Mouse (Mus musculus): Measurements from ENCODE around the gene Qrich2.
A peak's percentile ranks its signal among the peaks of the same experiment; 100 is the strongest.
"Not testable (repeated sequence)": the region's sequence is repeated elsewhere in the genome, so short reads cannot be mapped to it uniquely, and the experiment has no call there.

The Qrich2 gene

DNA sequence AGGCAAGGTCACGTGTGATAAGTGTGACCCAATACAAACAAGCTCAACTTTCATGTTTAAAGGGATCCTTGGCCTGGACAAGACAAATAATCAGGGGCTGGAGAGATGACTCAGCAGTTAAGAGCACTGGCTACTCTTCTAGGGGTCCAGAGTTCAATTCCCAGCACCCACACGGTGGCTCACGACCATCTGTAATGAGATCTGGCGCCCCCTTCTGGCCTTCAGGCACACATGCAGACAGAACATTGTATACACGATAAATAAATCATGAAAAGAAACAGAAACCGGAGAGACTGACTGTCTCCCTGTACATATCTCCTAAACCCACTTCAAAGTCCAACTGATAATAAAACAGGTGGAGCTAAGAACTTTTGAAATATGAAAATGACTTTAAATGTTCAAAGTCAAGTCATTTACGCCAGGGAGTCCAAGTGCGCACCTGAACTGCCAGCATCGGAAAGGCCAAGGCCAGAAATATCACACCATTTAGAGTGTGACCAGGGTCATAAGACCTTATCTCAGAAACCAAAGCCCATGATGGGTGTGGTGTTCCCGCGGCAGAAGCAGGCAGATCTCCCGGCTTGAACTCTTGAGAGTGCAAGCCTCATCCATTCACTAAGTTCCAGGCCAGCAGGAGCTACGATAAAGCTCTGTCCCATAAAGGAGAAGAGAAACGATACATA, 22.8 kb upstream of the Qrich2 start:
- DNase-seq, result no peak

DNA sequence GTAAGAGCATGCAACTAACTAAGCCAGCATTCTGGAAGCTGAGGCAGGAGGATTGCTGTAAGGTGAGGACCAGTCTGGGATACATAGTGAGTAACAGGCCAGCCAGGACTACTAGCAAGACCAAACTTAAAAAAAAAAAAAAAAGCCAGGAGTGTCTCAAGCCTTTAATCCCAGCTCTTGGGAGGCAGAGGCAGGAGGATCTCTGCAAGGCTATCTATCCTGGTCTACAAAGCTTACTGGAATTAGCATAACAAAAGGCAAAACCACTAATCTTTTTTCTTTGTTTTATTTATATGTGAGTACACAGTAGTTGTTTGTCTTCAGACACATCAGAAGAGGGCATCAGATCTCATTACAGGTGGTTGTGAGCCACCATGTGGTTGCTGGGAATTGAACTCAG, 22.2 kb upstream of the Qrich2 start:
- no peak for DNase-seq

DNA sequence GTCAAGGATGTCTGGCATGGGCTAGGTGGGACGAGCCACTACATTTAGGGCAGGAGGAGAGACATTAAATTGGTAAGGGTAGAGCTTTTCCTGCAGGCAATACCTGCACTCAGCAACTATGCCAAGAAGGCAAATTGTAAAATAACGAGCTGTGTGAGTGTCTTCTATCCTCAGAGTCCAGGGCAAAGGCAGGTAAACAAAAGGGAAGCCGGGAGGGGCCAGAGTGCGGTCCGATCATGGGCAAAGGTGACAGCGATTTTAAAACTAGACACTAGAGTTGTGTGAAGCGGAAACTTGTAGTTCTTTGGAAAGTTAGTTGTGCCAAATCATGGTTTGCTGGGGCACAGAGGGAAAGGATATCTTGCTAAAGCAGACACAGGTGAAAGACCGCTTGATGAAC, 18.2 kb upstream of the Qrich2 start:
- no peak for DNase-seq

DNA sequence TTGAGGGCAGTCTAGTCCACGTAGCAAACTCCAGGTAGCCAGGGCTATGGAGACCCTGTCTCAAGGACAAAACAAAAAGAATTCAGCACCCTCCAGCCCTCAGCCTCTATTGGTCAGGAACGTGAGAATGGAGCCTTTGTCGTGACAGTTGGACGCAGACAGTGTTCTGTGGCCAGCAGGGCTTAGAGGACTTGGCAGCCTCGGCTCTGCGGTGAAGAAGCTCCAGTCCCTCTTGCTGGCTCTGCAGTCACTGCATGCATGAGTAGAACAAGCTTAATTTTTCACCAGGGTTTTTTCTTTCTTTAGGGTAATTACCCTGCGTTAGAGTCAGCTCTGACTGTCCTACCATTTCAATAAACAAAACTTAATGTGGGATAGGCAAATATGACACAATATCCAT, 15.7 kb upstream of the Qrich2 start:
- no peak for DNase-seq

DNA sequence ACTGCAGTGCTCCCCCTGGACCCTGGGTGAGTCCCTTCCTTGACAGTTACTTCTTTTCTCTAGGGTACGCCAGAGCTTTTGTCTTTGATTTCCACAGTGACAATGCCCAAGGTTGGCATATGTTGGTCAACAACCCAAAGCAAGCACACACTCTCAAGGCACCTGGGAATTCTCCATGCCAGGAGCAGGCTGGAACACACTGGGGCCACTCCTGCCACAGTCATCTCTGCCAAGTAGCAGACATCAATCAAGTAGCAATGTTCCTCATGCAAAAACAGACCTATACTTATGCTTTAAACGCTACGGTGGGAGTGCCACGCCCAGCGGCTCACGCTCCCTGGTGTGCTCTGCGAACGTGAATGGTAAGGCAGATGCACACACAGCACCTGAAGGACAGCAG, 14.9 kb upstream of the Qrich2 start:
- DNase-seq, result no peak

DNA sequence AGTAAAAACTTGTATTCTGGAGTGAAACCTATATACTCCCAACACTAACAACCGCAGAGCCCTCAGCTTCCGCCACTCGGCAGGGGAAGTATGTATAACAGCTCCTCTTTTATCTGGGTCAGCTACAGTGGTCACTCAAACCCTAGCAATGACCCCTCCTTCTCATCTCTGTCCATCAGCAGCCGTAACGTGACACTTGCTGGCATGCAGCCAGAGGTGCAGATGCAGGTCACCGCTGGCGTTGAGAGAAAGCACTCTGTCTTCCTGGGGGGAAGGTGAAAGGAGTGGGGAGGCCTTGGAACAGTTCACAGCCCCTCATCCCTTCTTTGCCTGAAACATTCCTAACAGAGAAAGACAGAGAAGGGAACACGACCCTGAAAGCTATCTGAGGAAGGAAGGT, 13.8 kb upstream of the Qrich2 start:
- DNase-seq, result no peak

DNA sequence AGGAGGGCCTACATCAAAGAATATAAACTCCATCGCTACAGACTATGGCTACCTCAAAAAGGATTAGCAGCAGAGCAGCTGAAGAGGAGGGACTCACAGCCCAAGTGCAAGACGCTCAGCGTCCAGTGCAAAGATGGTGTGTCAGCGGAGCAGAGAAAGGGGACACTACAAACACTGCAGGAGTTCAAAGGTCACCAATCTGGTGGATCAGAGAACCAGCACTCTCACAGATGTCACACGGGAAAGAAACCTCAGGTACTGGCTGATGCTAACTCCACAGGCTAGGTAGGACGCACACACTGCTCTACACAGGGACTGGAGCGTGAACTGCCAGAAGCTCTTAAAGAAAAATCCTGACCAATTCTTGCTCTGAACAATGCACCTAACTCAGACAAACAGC, 12.9 kb upstream of the Qrich2 start:
- no peak for DNase-seq

DNA sequence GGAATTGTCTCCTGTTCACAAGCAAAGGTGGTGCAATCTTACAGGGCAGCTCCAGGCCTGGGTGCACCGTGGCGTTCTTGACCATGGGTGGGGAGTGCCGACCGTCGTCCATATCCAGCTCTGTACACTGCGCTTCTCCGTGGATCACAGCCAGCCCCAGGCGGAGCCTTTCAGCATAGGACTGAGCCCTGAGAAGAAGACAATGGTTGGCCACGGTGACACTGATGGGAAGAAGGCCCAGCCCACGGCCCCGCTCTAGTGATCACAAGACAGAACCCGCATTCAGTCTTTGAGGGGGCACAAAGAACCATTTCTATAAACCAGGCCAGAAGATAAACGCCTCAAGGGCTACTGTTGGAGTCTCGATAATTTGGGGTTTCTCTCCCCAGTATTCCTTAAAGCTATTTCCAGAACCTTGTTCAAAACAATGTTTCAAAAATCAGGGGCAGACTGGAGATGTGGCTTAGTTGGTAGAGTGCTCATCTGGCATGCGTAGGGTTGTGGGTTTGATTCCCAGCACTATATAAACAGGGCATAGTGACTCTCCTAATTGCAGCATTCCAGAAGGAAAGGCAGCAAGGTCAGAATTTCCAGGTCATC, 11.2 kb upstream of the Qrich2 start:
- DNase-seq, result no peak

DNA sequence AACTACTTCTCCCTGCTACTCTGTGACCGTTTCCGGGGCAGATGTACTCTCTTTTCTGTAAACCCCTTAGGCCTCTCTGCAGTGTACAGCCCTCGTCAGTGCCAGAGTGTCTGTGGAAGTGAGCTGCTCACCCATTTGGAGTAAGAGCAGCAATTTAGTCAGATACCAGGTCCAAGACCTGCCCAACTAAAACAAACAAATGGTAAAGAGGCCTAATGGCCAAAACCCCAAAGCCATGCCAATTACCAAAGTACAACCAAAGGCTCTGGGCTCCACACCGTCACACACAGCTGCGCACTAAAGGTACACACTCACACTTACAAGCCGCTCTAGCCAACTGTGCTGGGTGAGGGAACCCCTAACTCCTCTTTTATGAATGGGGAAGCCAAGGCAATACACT, 10.7 kb upstream of the Qrich2 start:
- no peak for DNase-seq

DNA sequence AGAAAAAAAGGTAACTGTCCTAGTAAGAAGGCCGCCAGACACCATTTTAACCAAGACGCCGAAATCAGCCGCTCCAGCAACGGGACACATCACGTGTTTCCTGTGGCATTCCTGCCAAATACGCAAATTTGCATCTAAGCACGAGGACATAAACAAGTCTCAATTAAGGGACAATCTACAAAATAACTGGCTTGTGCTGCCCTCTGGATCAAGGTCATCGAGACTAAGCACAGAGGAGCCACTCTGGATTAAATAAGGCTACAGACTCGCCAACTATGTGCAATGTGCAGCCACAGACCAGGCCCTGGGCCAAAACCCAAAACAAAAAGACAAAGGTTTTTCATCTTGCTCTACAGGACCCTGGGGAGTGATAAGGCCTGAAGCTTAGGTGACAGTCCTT, 10.0 kb upstream of the Qrich2 start:
- DNase-seq, result no peak

DNA sequence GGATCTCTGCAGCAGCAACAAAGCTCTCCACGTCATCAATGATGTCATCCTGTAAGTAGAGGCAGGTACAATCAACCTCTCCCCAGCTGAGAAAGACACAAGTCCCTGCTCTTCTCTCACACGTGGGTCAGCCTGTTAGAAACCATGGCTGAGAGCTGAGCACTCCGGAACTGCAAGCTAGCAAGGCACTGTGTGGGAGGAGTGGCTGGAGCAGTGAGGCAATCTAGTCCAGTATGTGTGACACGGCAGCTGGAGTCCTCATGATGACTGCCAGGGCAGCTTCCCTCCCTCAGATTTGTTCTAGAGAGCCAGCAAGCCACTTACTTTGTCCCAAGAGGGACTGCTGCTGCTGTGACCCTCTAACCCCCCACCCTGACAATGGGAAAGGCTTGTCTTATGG, 6.2 kb upstream of the Qrich2 start:
- DNase-seq, result no peak

DNA sequence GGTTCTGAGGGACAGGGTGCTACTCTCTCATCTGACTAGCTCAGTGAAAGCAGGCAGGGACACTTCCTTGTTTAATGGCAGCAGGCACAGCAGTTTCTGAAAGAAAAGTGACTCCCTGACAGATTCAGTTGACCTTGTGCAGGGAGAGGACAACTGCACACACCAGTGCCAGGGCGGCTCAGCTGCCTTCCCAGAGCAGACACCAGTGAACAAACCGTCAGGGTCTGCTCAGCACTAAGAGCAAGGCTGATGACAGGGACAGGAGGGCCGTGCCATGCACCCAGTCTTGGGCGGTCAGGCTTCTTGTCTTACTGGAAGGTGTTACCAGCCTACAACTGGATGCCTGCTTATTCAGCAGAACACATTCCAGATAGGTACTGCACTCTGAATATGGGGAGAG, 4.9 kb upstream of the Qrich2 start:
- no peak for DNase-seq

DNA sequence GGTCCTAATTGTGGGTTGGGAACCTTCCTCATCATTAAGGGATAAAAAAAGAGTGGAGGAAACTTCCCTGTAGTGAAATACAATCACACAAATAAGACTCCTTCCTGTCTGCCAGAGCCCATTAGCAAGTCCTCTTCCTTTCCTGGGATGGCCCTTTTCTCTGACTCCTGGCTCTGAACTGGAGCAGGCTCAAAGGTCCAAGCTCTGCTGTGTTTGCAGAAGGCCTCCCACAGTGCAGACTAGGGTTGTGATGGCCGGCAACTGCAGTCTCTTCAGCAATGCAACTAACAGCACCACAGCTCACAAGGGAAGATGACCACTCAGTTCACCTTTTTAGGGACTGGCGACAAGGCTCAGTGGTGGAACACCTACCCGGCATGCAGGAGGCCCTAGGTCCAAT, 4.2 kb upstream of the Qrich2 start:
- no peak for DNase-seq

DNA sequence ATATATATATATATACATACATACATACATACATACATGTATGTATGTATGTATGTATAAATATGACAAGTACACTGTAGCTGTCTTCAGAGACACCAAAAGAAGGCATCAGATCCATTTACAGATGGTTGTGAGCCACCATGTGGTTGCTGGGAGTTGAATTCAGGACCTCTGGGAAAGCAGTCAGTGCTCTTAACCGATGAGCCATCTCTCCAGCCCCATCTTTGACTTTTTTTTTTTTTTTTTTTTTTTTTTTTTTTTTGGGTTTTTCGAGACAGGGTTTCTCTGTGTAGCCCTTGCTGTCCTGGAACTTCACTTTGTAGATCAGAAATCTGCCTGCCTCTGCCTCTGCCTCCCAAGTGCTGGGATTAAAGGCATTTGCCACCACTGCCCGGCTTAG, 2.3 kb upstream of the Qrich2 start:
- DNase-seq, result not testable (repeated sequence)

DNA sequence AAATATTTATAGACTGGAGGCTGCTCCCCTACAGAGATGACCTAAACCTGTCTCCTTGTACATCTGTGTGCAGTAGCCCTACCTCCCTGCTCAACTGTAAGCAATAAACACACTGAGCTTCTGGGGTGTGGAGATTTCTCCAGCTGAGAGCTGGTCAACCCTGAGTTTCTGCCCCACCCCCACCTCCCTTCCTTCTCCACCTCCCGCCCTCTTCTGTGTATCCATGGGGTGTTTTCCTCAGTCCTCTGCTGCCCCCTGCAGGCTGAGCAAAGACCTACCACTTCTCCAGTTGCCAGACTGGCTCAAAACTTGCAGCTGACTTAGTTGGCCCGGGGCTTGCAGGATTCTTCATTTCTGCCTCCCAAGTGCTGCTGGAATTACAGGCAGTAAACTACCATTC, 2.2 kb downstream of the Qrich2 start:
- peak; percentile 72 for DNase-seq

DNA sequence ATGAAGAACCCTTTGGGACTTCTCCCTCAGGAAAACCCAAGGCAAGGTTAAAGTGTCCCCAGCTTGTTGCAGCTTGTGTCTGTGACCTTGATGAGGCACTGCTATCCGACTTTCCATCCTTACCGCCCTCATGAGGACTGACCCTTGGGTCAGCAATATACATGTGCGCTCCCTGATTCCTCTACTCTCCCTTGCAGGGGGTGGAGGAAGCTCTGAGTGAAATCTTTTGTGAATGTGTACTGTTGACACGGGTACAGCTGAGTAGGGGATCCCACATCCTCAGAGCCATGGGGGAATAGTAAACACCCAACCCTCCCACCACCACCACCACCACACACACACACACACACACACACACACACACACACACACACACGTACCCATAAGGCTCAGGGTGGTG, 2.7 kb downstream of the Qrich2 start:
- DNase-seq, result no peak

DNA sequence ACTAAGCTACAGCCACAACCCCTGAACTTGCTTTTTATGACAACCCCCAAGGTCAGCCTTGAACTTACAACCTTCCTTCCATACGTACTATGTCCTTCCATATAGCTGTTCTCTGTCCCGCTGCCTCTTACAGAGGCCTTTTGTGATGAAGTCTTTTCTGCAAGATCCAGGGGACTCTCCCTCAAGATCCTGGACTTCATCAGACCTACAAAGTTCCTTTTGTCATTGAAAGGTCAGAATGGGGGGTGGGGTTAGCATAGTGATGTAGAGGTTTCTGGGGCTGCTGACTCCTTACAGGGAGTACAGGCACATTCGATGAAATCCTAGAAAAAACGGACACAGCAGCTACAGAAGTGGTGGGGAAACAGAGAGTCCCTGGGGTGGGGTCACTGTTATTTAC, 6.3 kb downstream of the Qrich2 start:
- no peak for DNase-seq

DNA sequence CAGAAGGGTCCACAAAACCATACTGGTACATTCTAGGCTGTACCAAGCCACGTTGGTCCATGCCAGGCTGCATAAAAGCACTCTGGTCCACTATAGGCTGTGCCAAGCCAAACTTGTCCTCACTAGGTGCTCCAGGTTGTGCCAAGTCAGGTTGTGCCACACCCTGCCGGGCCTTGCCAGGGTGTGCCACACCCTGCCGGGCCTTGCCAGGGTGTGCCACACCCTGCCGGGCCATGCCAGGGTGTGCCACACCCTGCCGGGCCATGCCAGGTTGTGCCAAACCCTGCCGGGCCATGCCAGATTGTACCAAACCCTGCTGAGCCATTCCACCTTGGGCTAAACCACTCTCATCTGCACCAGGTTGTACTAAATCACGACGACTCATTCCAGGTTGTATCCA, 9.8 kb downstream of the Qrich2 start:
- DNase-seq, result no peak

DNA sequence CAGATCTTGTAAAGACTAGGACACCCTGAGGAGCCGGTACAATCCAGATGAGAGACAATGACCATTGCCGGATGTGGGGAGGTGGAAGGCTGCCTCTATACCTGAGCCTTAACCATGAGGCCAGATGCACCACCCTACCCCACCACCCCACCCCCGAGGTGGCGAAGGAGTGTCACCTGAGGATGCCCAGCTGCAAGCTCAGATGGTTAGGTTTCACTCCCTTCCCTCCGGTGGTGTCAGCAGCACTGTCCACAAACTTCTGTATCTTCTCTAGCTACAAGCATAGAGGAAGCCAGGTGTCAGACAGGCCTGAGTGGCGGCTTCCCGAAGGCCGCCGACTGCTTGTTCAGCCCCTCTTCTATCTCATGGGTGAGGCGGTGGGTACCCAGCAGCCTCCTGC, 12.2 kb downstream of the Qrich2 start:
- no peak for DNase-seq

DNA sequence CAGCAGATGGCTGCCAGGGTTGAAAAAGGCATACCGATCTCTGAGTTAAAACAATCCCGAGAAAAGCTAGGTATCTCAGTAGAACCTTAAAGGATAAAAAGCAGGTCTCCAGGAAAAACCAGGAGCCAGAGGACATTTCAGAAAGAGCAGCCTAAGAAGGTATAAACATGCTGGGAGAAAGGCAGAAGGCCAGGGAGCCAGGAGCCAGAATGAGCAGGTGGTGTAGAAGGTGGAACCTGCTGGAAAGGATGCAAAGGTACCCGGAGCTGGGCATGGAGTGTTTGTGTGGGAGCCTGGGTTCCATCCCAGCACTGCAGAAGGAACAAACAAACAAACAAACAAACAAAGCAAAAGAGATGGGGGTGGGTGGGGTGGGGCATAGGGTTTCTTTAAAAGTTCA, 16.7 kb downstream of the Qrich2 start:
- no peak for DNase-seq

DNA sequence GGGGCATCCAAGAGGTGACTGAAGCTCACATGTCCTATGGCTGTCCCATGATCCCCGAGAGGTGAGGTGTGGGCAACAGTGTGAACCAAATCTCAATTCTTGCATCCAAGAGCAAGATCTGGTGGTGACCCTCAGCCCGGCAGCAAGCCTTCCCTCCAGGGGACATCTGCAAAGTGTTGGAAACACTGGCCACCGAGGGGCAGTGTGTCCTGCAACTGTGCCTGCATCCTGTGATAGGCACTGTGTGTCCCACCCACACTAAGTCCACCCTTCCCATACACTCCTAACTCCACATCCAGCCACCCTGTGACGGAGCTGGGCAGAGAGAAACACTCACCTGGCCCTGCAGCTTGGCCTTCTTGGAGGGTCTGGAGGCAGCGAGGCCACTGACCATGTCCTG, 18.2 kb downstream of the Qrich2 start:
- DNase-seq, result no peak

DNA sequence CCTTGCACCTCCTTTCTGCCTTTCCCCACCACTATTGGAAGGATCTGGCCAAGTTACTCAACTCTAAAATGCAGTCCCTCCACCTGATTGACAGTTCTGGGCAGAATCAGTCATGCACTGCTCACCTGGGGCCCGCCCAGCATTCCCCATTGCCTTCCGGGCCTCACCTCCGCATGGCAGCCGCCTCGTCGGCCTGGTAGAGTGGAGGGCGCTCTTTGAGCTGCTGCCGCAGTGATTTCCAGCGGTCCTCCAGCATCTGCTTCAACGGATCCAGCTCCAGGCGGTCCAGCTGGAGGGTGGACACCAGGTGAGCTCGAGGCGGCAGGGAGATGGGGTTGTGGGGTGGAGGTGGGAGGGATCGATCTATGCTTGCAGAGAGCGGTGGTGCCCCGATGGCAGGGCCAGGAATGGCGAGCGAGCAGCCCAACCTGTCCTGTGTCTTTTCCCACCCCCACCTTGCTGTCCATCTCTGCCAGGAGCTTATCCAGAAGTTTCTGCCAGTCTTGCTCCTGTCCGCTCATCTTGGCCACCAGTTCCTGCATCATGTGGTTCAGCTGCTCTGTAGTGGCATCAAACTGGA, 19.6 kb downstream of the Qrich2 start:
- DNase-seq, result no peak

DNA sequence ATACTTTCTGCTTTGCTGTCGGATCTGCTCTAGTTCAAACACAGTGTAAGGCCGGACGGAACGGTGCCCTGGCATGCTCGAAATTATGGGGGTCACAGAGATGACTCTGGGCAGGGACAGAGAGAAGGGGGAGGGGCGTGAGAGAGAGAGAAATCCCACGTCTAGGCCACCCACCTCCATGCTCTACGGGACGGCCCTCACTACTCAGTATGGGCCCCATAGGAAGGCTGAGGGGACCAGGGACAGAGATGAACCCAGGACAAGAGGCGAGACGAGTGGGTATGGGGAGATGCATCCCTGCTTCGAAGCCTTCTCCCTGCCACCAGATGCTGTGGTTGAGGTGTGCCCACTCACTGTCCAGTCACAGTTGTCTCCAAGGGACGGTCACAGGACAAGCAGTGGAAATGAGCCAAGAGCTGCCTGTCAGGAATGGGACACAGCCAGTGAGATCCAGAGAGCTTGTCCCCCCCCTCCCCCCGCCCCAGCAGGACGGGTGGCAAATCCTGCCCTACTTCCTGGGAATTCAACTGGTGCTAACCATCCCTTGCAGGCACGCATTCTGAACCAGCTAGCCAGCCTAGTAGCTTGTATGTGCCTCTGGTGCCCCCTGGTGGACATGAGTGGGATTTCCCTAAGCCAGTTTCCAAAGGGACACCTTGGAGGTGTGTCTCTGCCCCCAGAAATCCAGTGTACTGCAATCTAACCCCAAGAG, 20.3 kb downstream of the Qrich2 start:
- DNase-seq, result peak; percentile 94

DNA sequence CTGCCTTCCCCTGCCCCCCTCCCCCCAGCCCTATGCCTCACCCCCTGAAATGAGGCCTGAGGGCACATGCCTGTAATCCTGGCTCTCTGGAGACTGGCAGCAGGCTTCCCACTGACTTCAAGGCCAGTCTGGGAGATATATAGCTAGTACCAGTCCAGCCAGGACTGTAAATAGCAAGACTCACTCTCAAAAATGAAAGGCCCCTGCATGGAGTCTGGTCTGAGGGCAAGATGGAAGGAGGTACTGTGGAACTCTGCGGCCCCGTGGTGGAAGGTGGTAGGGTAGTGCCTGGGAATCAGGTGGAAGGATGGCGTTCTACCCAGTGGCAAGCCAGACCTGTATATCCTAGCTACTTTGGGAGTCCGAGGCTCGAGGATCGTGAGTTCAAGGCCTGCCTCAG, 22.1 kb downstream of the Qrich2 start:
- DNase-seq, result no peak
